Mouse (Mus musculus) yolk sac, embryonic 10.5 days (tissue): Measurements from ENCODE around the gene Atg9b.

Experiments used
- DNase-seq: peaks from one replicate; pipeline ENCODE4 v3.0.0-alpha.2; 2017; ENCODE audit warnings: low spot score

Atg9b gene

GRCm38 (mm10) chr5:24348128-24348527 lies 43.8 kb downstream of the Atg9b start:
- DNase-seq: peak; percentile 76

DNA sequence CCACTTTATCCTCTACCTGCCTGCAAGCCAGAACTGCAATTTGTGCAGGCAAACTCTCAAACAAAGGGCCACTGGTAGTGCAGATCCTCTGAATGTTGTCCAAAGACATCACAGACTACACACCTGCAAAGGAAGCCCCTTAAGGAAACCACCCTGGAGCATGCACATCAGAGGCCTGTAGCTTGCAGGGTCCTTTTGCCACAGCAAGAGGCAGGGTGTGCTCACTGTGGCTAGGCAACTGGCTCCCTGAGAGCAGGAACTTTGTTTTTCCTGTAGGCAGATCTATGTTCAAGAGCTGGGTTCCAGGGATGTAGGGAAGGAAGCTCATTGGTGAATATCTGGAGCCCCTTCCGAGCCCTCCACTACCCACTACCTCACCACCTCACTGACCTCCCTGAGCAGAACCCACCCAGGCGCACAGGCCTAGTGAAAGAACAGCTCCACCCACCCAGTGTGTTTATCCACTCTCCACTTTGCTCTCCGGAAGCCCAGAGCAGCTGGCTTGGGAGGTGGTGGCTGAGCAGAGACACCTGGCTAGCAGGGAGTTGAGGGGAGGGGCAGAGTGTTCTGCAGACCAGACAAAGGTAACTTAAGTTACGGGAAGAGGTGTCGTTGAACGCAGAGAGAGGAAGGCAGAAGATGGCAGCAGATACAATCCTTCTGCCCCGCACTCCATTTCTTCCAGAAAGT lies 44.6 kb downstream of the Atg9b start:
- no peak for DNase-seq

DNA sequence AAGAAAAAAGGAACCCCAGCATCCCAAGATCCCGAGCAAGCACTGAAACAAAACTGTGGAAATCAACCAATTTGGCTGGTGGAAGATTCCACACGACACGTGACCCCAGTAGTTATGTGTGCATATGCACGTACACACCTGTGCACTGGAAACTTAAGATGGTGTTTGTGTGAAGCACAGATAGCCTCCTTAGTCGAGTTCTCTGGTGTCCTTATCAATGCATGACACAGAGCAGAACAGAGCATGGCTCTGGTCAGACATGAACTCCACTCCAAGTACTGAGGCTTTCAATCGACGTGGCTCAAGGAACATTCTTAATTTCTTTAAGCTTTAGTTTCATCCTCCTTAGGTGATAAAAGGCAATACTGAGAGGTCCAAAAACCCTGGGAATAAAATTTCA lies 45.6 kb downstream of the Atg9b start:
- DNase-seq: no peak

- DNase-seq: no peak
Measured at GRCm38 (mm10) chr5:24344477-24345051, 47.4 kb downstream of the Atg9b start.

- DNase-seq: no peak
Measured at GRCm38 (mm10) chr5:24343977-24344436, 47.9 kb downstream of the Atg9b start.

DNA sequence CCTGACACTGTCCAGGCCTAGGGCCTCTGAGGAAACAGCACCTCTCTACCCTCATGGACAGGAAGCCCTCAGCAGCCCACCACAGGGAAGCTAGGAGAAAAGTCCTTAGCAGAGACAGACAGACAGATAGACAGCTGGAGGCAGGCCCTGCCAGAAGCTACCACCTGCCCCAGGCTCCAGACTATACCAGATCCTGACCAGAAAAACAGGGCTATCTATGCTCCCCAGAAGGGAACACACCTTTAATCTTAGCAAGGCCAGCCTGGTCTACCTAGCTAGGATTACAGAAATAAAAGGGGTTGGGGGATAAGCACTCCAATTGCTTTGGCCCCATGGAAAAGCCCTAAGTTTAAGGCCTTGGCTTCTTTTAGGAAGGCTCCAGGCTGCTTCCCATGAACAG lies 48.6 kb downstream of the Atg9b start:
- no peak for DNase-seq

- DNase-seq: peak; percentile 41
Measured at GRCm38 (mm10) chr5:24342966-24343365, 49.0 kb downstream of the Atg9b start.

- DNase-seq: no peak
Measured at GRCm38 (mm10) chr5:24342205-24342963, 49.6 kb downstream of the Atg9b start.

DNA sequence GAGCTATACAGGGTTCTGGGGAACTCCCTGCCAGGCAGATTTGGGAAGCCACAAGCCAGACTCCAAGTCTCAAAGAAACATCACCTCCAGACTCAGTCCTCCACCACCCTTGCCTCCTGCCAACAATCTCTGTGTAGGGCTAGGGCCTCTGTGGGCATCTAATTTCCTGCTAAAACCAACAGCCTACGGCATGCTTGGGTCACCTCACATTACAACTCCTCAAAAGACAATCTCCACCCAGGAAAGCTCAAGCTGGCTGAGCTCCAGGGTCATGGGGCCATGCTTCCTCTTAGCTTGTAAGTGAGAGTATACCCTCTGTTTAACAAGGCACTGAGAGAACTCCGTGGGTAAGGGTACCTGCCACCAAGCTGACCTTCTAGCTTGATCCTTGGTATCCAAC lies 54.1 kb downstream of the Atg9b start:
- no peak for DNase-seq

- DNase-seq: no peak
Measured at GRCm38 (mm10) chr5:24337366-24337765, 54.6 kb downstream of the Atg9b start.

DNA sequence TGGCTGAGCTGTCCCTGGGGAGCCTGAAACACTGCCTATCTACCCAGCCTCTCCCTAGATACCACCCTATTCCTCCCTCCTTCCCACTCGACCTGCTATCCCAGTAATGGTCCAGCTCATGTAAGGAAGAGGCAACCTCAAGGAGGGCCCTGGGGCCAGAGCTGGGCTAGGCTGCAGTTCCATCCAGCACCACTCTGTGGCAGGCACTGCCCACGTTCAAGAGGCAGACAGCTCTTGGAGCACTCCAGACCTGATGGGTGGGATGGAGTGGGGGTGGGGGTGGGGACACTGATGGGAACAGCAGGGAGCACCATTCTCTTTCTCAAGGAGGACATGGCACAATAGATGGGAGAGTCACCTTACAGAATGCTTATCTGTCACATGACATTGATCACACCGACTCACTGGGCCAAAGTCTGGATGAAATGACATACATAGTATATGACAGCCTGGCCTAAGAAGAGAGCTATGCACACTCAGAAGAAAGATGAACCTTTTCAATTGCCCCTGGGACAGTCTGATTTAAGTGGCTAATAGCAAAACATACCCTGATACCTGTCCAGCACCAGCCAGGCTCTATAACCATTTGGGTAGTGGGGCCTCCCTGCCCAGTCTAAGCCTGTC lies 55.9 kb downstream of the Atg9b start:
- peak; percentile 50 for DNase-seq

DNA sequence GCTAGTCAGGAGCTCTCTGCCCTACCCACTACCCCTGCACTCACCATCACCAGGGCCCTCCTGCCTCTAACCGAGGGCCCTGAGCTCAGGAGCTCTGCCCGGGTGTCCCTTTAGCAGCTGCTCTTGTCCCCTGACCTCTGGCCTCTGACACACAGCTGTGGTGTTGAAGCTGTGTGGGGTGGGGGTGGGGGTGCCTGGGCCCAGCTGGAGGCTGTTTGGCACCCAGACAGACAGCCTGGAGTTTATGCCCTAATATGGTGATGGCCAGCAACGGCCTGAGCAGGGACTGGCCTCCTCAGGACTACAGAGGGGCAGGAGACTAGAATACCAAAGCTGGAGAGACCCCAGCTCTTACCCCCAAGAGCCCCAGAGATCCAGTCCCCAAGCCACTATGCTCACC lies 57.2 kb downstream of the Atg9b start:
- DNase-seq: no peak
